Mouse (Mus musculus) lung, postnatal 25 days (tissue): ENCODE data around the gene Wap.

Experiments
- DNase-seq: peaks from one replicate; pipeline ENCODE4 v3.0.0; 2022; ENCODE audit warnings: low spot score

The Wap gene

GRCm38 (mm10) chr11:6596616-6597015 is 41.8 kb downstream of the Wap start:
- DNase-seq: no peak

- DNase-seq: no peak
Measured at GRCm38 (mm10) chr11:6596205-6596604, 42.2 kb downstream of the Wap start.

GRCm38 (mm10) chr11:6595339-6595738 is 43.1 kb downstream of the Wap start:
- no peak for DNase-seq

GRCm38 (mm10) chr11:6594845-6595244 is 43.6 kb downstream of the Wap start:
- DNase-seq: no peak

- no peak for DNase-seq
Measured at GRCm38 (mm10) chr11:6593406-6593805, 45.0 kb downstream of the Wap start.

GRCm38 (mm10) chr11:6590933-6591675 is 47.3 kb downstream of the Wap start:
- no peak for DNase-seq

GRCm38 (mm10) chr11:6589838-6590237 is 48.6 kb downstream of the Wap start:
- DNase-seq: no peak

- no peak for DNase-seq
Measured at GRCm38 (mm10) chr11:6588295-6588694, 50.1 kb downstream of the Wap start.

GRCm38 (mm10) chr11:6587249-6587940 is 51.0 kb downstream of the Wap start:
- DNase-seq: no peak

GRCm38 (mm10) chr11:6586660-6587059 is 51.8 kb downstream of the Wap start:
- DNase-seq: peak; percentile 56

- no peak for DNase-seq
Measured at GRCm38 (mm10) chr11:6585748-6586147, 52.7 kb downstream of the Wap start.
